Mouse (Mus musculus): ENCODE results near the gene Spire2.
"Not testable (repeated sequence)": the region's sequence is repeated elsewhere in the genome, so short reads cannot be mapped to it uniquely, and the experiment has no call there.

Spire2 gene

GRCm38 (mm10) chr8:123382516-123382915 is 50.0 kb downstream of the Spire2 start:
- in situ Hi-C loops (cut with MseI, MboI), result no loop called here

- in situ Hi-C loops (cut with MseI, MboI), result no loop called here
These were observed 52.5 kb downstream of the Spire2 start for GRCm38 (mm10) chr8:123384883-123385540.

GRCm38 (mm10) chr8:123387041-123387440 is 54.5 kb downstream of the Spire2 start:
- in situ Hi-C loops (cut with MseI, MboI), result no loop called here

- in situ Hi-C loops (cut with MseI, MboI), result no loop called here
These were observed 55.3 kb downstream of the Spire2 start for GRCm38 (mm10) chr8:123387801-123388200.

- in situ Hi-C loops (cut with MseI, MboI), result no loop called here
These were observed 56.5 kb downstream of the Spire2 start for GRCm38 (mm10) chr8:123389026-123389425.

- in situ Hi-C loops (cut with MseI, MboI), result no loop called here
These were observed 65.8 kb downstream of the Spire2 start for GRCm38 (mm10) chr8:123398308-123398707.

GRCm38 (mm10) chr8:123401936-123402335 is 69.4 kb downstream of the Spire2 start:
- in situ Hi-C loops (cut with MseI, MboI), result no loop called here

- in situ Hi-C loops (cut with MseI, MboI), result no loop called here
These were observed 70.3 kb downstream of the Spire2 start for GRCm38 (mm10) chr8:123402730-123403326.

GRCm38 (mm10) chr8:123404521-123404920 is 72.0 kb downstream of the Spire2 start:
- in situ Hi-C loops (cut with MseI, MboI), result no loop called here

GRCm38 (mm10) chr8:123406786-123407185 is 74.3 kb downstream of the Spire2 start, which contains the start of gene Mc1r:
TSS of gene Mc1r (plus strand) at chr8:123407107.
- in situ Hi-C loops (cut with MseI, MboI), result no loop called here

- in situ Hi-C loops (cut with MseI, MboI), result no loop called here
These were observed 75.1 kb downstream of the Spire2 start for GRCm38 (mm10) chr8:123407612-123408011.

GRCm38 (mm10) chr8:123408586-123409544 is 76.4 kb downstream of the Spire2 start:
- in situ Hi-C loops (cut with MseI, MboI), result no loop called here

- in situ Hi-C loops (cut with MseI, MboI), result no loop called here
These were observed 77.6 kb downstream of the Spire2 start for GRCm38 (mm10) chr8:123410049-123410587.

- in situ Hi-C loops (cut with MseI, MboI), result no loop called here
These were observed 78.3 kb downstream of the Spire2 start for GRCm38 (mm10) chr8:123410788-123411187.

- in situ Hi-C loops (cut with MseI, MboI), result no loop called here
These were observed 78.7 kb downstream of the Spire2 start, which contains the start of gene Tubb3 for GRCm38 (mm10) chr8:123411246-123411645. TSS of gene Tubb3 (plus strand) at chr8:123411424.

- in situ Hi-C loops (cut with MseI, MboI), result no loop called here
These were observed 79.3 kb downstream of the Spire2 start for GRCm38 (mm10) chr8:123411781-123412327.

GRCm38 (mm10) chr8:123412560-123413170 is 80.2 kb downstream of the Spire2 start:
- in situ Hi-C loops (cut with MseI, MboI), result no loop called here

GRCm38 (mm10) chr8:123414255-123414654 is 81.7 kb downstream of the Spire2 start:
- in situ Hi-C loops (cut with MseI, MboI), result no loop called here

GRCm38 (mm10) chr8:123414997-123415696 is 82.6 kb downstream of the Spire2 start:
- in situ Hi-C loops (cut with MseI, MboI), result not testable (repeated sequence)
